11 mouse cellular contexts compared by ENCODE assay signal in the genomic region with DNA sequence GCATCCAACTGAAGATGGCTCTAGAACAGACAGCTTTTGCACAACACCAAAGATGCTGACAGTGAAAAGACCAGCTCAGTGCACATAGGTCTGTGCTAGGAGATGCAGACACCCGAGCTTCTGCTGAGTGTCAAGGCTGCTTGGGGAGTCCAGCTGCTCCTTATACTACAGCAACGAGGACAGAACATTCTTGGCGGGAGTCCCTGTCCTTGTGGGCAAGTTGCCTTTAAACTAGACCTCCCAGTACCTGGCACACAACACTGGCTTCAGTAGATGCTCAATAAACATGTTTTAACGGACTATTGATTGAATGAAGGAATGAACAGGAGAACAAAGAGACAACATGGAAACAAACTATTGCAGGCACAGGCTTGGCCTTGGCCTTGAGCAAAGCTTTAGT.
DNase-seq lines count a peak whose midpoint lies in the region; ATAC-seq and TF ChIP-seq lines count a peak whose summit lies in the region.
"Had no signal": no experiment of that assay in that cellular context is flagged by ENCODE, and none has a peak within 500 bp of the region (broad histone marks: within the 10 kb centered on the region; RNA-seq: fewer than 3 reads in every experiment).

No protein-coding gene starts in this region.

- H3K9me3 ChIP-seq in intestine, embryonic 16.5 days (ENCODE audit: control insufficient read depth, low read length), result no peaks in the 10 kb centered on the region
- no peaks in the 10 kb centered on the region for H3K9me3 ChIP-seq in intestine, postnatal 0 days (ENCODE audit: control insufficient read depth)
- H3K9me3 ChIP-seq in embryonic facial prominence, embryonic 13.5 days, result no peaks in the 10 kb centered on the region
- H3K9me3 ChIP-seq: heart, embryonic 15.5 days had no signal

- no peak overlapping the region for H3K9ac ChIP-seq in intestine, embryonic 16.5 days (ENCODE audit: low read depth, low read length)
- no peak overlapping the region for H3K9ac ChIP-seq in intestine, postnatal 0 days (ENCODE audit: low read depth, low read length)
- no peak overlapping the region for H3K9ac ChIP-seq in embryonic facial prominence, embryonic 13.5 days
- H3K9ac ChIP-seq: heart, embryonic 15.5 days had no signal

- TF ChIP-seq CTCF in intestine, postnatal 0 days (IDR thresholded peaks at IDR 0.05; ENCODE audit: low read depth), result no peak

- peak; percentile 36; the same call in 1 of the 2 replicates for ATAC-seq in intestine, embryonic 16.5 days
- no peak for ATAC-seq in intestine, postnatal 0 days
- no peak for ATAC-seq in embryonic facial prominence, embryonic 13.5 days (ENCODE audit: insufficient number of reproducible peaks, insufficient read depth, low FRiP score, low TSS enrichment, low read depth)

- no peaks in the 10 kb centered on the region for H3K27me3 ChIP-seq in intestine, embryonic 16.5 days (replicated peaks; ENCODE audit: control insufficient read depth, insufficient read depth, low read length)
- H3K27me3 ChIP-seq in intestine, postnatal 0 days (replicated peaks; ENCODE audit: control insufficient read depth, insufficient read depth, low read length), result no peaks in the 10 kb centered on the region
- no peaks in the 10 kb centered on the region for H3K27me3 ChIP-seq in embryonic facial prominence, embryonic 13.5 days
- H3K27me3 ChIP-seq: CH12.LX; heart, embryonic 15.5 days had no signal

- peak; percentile 19 to 56 for DNase-seq in kidney, postnatal 25 days
- DNase-seq in ovary, postnatal 10 days (ENCODE audit: low spot score), result peak; percentile 46
- no peak for DNase-seq in thymus, postnatal 14 days
- DNase-seq in natural killer cell, adult 2 months (ENCODE audit: low spot score in 2 of 2), result no peak
- no peak for DNase-seq in spleen, postnatal 10 days (ENCODE audit: low spot score in 2 of 2)

- H3K4me3 ChIP-seq in intestine, embryonic 16.5 days (ENCODE audit: low read length), result no peak overlapping the region
- no peak overlapping the region for H3K4me3 ChIP-seq in intestine, postnatal 0 days (ENCODE audit: low read depth, low read length)
- H3K4me3 ChIP-seq in embryonic facial prominence, embryonic 13.5 days, result no peak overlapping the region
- H3K4me3 ChIP-seq: heart, embryonic 15.5 days; left cerebral cortex, adult 2 months had no signal

- WGBS in intestine, embryonic 16.5 days, result 47% methylated on average over 4 of the region's 4 CpGs
- 59% methylated on average over 4 of the region's 4 CpGs for WGBS in intestine, postnatal 0 days
- WGBS in embryonic facial prominence, embryonic 13.5 days, result 49% methylated on average over 4 of the region's 4 CpGs

- no peaks in the 10 kb centered on the region for H3K36me3 ChIP-seq in intestine, embryonic 16.5 days (ENCODE audit: control insufficient read depth, insufficient read depth, low read length)
- H3K36me3 ChIP-seq in intestine, postnatal 0 days (ENCODE audit: control insufficient read depth, insufficient read depth), result no peaks in the 10 kb centered on the region
- no peaks in the 10 kb centered on the region for H3K36me3 ChIP-seq in embryonic facial prominence, embryonic 13.5 days
- H3K36me3 ChIP-seq: heart, embryonic 15.5 days had no signal

- no peaks in the 10 kb centered on the region; the same call in 1 of the 2 replicates for H3K4me1 ChIP-seq in intestine, embryonic 16.5 days (ENCODE audit: control insufficient read depth, insufficient read depth, low read length)
- H3K4me1 ChIP-seq in intestine, postnatal 0 days (replicated peaks; ENCODE audit: control insufficient read depth, insufficient read depth, low read length), result 0 out of 2 replicates have a peak, but pooled peaks cover 3% of the 10 kb centered on the region
- peaks cover 35% of the 10 kb centered on the region for H3K4me1 ChIP-seq in embryonic facial prominence, embryonic 13.5 days

- no peak overlapping the region for H3K27ac ChIP-seq in intestine, embryonic 16.5 days (ENCODE audit: low read length)
- H3K27ac ChIP-seq in intestine, postnatal 0 days (ENCODE audit: low read depth, low read length), result no peak overlapping the region
- peak overlapping the region; percentile 52 for H3K27ac ChIP-seq in embryonic facial prominence, embryonic 13.5 days
- H3K27ac ChIP-seq: heart, embryonic 15.5 days; left cerebral cortex, adult 2 months had no signal

- no peak overlapping the region for H3K4me2 ChIP-seq in intestine, embryonic 16.5 days (ENCODE audit: low read depth, low read length)
- H3K4me2 ChIP-seq in intestine, postnatal 0 days (replicated peaks; ENCODE audit: low read depth), result no peak overlapping the region
- no peak overlapping the region for H3K4me2 ChIP-seq in embryonic facial prominence, embryonic 13.5 days
- H3K4me2 ChIP-seq: heart, embryonic 15.5 days had no signal

Comparison
In these comparisons a context has a peak if more than half of its experiments do, and no peak if none do; other contexts are left out.
1. DNase-seq: peak in kidney, postnatal 25 days (2 of 2) and ovary, postnatal 10 days (single experiment); none in thymus, postnatal 14 days (single experiment), natural killer cell, adult 2 months (0 of 2) and spleen, postnatal 10 days (0 of 2).